Mouse (Mus musculus) limb, embryonic 10.5 days (tissue): ENCODE results near the gene Lrrc43. TPM values are rescaled to one million over a fixed set of nuclear protein-coding genes. Genes with fewer than 3 reads are reported as not detected.

Experiments
- DNase-seq: peaks from one replicate; pipeline ENCODE4 v3.0.0-alpha.2; 2017; ENCODE audit warnings: low spot score
- H3K27ac ChIP-seq: fragments of 300-500 bp; sonication (generic); 2 replicates; pipeline ENCODE4 v1.5.1; 2016; ENCODE audit warnings: mild to moderate bottlenecking
- H3K27me3 ChIP-seq: fragments of 300-500 bp; sonication (generic); 2 replicates; pipeline ENCODE4 v1.6.1; 2016; ENCODE audit warnings: low read depth, mild to moderate bottlenecking; ENCODE audit not compliant: poor library complexity, severe bottlenecking
- H3K36me3 ChIP-seq: fragments of 300-500 bp; sonication (generic); 2 replicates; pipeline ENCODE4 v1.6.1; 2016; ENCODE audit warnings: mild to moderate bottlenecking, moderate library complexity
- H3K4me1 ChIP-seq: fragments of 300-500 bp; sonication (generic); 2 replicates; pipeline ENCODE4 v1.6.1; 2016
- H3K4me3 ChIP-seq: fragments of 300-500 bp; sonication (generic); 2 replicates; pipeline ENCODE4 v1.5.1; 2016; ENCODE audit warnings: mild to moderate bottlenecking, moderate library complexity
- H3K9me3 ChIP-seq: fragments of 300-500 bp; sonication (generic); replicated peaks from 2 replicates; pipeline ENCODE4 v1.6.1; 2016; ENCODE audit warnings: mild to moderate bottlenecking
- WGBS: fragments of 180-500 bp; shearing (Covaris S2); methylation state at CpG from one replicate; pipeline ENCODE4 v1.1.7; 2016; 5-methylcytosine and 5-hydroxymethylcytosine counted together
- polyA plus RNA-seq: library from polyadenylated mRNA; unstranded; fragments of >200 nt; fragmentation: Nextera tagmentation; extraction: Ambion mirVana; gene quantifications from 2 replicates; pipeline ENCODE4 v1.2.1, GENCODE M21; 2016

The Lrrc43 gene
- polyA plus RNA-seq: 0.08 TPM in 1 of 2 replicates, not detected in the other

DNA sequence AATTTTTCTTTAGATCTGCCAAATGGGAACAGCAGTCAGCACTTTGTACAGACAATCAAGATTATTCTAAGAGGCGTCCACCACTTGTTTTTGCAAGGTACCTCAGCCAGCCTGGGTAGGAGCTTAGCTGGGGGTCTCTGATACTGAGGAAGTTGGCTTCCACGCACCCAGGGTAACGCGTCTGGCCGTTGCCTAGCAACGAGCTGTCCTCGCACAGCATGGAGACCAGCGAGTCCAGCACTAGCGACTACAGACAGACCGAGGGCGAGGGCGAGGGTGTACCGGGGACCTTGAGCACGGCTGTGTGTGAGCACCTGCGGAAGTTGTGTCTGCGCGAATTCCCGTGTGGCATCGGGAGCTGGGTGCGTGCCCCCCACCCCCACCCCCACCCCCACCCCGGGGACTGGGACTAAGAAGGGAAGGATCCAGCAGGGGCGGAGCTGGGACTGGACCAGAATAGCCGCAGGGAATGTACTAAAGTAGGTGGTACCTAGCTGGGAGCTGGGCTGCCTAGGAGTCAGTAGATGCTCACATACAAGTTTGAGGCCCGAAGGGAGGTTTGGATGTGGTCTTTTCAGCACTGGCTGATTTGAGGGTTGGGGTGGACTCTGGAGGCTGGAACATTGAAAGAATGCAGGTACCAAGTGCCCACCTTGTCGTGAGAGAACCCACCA is at the start of gene Lrrc43, which contains the start of gene Il31:
Gene Lrrc43, plus strand, starts transcription at position 194 of the 674 bp plus-strand sequence.
Gene Il31, minus strand, starts transcription at position 378 of the 674 bp plus-strand sequence.
- H3K9me3 ChIP-seq: no peaks in the 10 kb centered on the region
- 11% methylated on average over 25 of the region's 25 CpGs for WGBS
- H3K27me3 ChIP-seq: no peaks in the 10 kb centered on the region
- H3K36me3 ChIP-seq: no peaks in the 10 kb centered on the region
- H3K4me1 ChIP-seq: peaks cover 14% of the 10 kb centered on the region
- H3K4me3 ChIP-seq: peak within 1 kb of the TSS; percentile 40
- H3K27ac ChIP-seq: no peak within 1 kb of the TSS
- DNase-seq: peak; percentile 57

DNA sequence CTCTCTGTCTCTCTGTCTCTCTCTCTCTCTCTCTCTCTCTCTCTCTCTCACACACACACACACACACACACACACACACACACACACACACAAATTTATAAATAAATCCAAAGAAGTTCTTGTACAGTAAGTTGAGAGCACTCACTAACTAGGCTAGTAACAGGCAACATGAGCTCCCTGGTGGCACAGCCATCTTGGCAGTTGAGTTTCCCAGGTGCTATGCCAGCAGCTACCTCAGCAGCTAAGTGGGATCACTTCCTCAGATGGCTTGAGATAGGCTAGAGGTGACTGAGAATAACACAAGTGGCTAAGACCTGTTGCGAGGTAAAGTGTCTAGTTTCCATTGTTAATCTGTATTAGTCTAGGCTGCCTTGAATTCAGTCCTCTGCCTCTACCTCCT is 49.8 kb upstream of the Lrrc43 start:
- 98% methylated on average over 1 of the region's 1 CpGs for WGBS
- Histone ChIP-seq H3K4me3 (no peak overlapping the region), H3K27ac (no peak overlapping the region), H3K36me3 (peaks cover 32% of the 10 kb centered on the region), H3K4me1 (peaks cover 6% of the 10 kb centered on the region; the same call in 1 of the 2 replicates), H3K27me3 (no peaks in the 10 kb centered on the region), H3K9me3 (no peaks in the 10 kb centered on the region)
- no peak for DNase-seq

DNA sequence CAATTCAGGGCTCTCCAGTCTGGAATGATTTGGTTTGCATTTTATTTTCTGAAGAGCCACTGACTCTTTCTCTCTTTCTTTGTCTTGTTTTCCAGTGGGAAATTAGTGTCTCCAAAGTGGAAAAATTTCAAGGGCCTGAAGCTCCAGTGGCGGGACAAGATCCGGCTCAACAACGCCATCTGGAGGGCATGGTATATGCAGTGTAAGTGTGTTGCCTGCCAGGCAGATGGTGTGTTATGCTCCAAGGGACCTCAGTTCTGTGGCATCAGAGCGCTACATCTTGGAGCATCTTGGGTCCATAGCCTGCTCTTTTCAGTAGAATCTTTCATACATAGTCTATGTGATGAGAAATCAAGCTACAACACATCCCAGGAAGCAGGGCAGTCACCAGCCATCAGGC is 49.2 kb upstream of the Lrrc43 start:
- Histone ChIP-seq H3K9me3 (no peaks in the 10 kb centered on the region), H3K4me1 (peaks cover 6% of the 10 kb centered on the region; the same call in 1 of the 2 replicates), H3K4me3 (no peak overlapping the region), H3K36me3 (peaks cover 38% of the 10 kb centered on the region), H3K27ac (no peak overlapping the region), H3K27me3 (no peaks in the 10 kb centered on the region)
- WGBS: 83% methylated on average over 4 of the region's 4 CpGs
- DNase-seq: no peak

DNA sequence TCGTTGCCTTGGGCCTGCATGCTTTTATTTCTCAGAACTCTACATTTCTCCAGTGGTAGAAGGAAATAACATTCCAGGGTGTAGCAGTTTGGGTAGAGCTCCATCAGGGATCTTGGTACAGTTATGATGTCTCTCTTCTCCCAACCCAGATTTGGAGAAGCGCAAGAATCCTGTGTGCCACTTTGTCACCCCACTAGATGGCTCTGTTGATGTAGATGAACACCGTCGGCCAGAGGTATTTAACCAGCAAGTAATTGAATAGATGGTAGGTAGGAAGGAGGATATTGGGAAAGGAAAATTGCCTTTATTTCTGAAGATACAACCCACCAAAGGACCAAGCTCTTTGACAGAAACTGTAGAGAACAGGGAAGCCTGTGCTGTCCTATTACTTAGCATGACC is 48.4 kb upstream of the Lrrc43 start:
- Histone ChIP-seq H3K27ac (no peak overlapping the region), H3K36me3 (peaks cover 45% of the 10 kb centered on the region), H3K4me1 (peaks cover 6% of the 10 kb centered on the region; the same call in 1 of the 2 replicates), H3K4me3 (no peak overlapping the region), H3K9me3 (no peaks in the 10 kb centered on the region), H3K27me3 (no peaks in the 10 kb centered on the region)
- WGBS: 69% methylated on average over 4 of the region's 4 CpGs
- DNase-seq: no peak

DNA sequence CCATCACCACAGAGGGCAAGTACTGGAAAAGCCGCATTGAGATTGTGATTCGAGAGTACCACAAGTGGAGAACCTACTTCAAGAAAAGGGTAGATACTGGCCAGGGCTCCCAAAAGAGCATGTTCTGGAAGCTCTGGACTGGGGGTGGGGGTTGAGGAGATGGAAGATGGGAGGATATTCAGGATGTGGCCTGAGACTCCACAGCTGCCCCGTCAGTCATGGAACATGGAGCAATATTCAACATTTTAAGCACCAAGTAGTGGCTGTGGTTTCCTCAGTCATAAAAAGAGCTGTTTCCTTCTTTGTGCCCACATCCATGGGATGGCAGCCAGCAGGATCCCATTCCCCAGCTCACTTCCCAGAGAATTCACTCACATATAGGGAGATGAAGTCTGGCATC is 46.8 kb upstream of the Lrrc43 start:
- no peaks in the 10 kb centered on the region for H3K4me1 ChIP-seq

DNA sequence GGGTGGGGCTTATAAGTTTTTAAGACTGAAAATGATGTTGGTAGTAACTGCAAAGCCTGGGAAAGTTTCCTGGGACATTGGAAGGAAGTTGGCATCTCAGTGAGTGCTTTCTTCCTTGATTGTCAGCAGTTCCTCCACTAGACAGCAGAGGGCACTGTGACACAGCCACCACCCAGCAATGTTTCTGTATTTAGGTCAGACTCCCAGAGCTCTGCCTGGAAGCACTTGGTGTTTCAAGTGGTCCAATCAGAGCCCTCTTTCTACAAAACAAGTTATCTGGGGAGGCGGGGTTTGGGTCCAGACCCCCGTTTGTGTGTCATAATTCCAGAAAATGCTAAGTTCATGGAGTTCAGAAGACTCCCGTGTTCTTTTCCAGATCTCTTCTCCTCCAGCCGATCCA is 45.0 kb upstream of the Lrrc43 start:
- H3K4me1 ChIP-seq: 0 out of 2 replicates have a peak, but pooled peaks cover 3% of the 10 kb centered on the region
- WGBS: 52% methylated on average over 4 of the region's 4 CpGs
- H3K27me3 ChIP-seq: no peaks in the 10 kb centered on the region
- H3K36me3 ChIP-seq: peaks cover 75% of the 10 kb centered on the region
- no peak overlapping the region for H3K4me3 ChIP-seq
- H3K9me3 ChIP-seq: no peaks in the 10 kb centered on the region
- peak; percentile 76 for DNase-seq
- H3K27ac ChIP-seq: no peak overlapping the region

More for the DNA sequence above, 46.8 kb upstream of the Lrrc43 start:
- Histone ChIP-seq H3K27me3 (no peaks in the 10 kb centered on the region), H3K27ac (no peak overlapping the region), H3K36me3 (peaks cover 61% of the 10 kb centered on the region), H3K9me3 (no peaks in the 10 kb centered on the region), H3K4me3 (no peak overlapping the region)
- 92% methylated on average over 3 of the region's 3 CpGs for WGBS
- DNase-seq: no peak

DNA sequence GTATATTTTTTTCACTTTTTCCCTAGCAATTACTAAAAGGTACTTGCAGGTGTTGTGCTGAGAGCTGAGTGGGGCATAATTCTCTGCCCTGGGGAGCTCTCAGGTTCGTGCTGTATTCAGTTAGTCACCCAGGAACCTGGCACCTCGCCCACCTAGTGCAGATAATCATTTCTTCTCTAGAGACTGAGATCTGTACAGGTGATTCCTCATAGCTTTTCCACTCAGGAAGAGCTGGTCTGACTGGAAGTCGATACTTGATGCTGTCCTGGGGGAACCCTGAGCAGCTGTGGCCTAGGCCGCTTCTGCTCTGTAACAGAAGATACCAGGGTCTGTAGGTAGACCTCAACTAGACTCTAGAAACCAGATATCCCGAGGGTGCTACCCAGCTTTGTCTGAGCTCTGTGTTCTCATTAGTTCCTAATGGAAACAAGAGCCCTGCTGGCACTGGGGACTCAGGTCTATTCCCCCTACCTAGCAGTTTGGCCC is 44.2 kb upstream of the Lrrc43 start:
- Histone ChIP-seq H3K9me3 (no peaks in the 10 kb centered on the region), H3K36me3 (peaks cover 83% of the 10 kb centered on the region), H3K4me3 (no peak overlapping the region), H3K27ac (no peak overlapping the region), H3K4me1 (0 out of 2 replicates have a peak, but pooled peaks cover 4% of the 10 kb centered on the region), H3K27me3 (no peaks in the 10 kb centered on the region)
- WGBS: 91% methylated on average over 5 of the region's 5 CpGs
- no peak for DNase-seq

DNA sequence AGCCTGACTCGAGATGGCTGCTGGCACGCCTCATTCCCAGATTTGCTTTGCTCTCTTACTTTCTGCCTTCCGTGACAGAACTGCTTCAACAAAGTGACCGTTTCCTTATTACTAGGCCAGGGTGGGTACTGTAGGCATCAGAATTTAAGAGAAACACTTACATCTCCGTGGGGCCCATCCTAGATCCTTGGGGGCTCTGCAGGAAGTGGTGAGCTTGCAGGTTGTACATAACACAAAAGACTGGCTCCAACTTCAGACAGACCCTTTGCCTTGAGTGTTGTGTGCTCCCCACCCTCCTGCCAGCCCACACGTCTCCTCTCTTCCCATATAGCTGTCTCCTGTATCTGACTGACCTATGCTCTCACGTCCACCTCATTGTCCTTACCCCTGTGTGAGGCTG is 37.2 kb upstream of the Lrrc43 start:
- no peak overlapping the region for H3K27ac ChIP-seq
- no peak overlapping the region for H3K4me3 ChIP-seq
- peaks cover 93% of the 10 kb centered on the region for H3K36me3 ChIP-seq
- no peaks in the 10 kb centered on the region for H3K9me3 ChIP-seq
- WGBS: 94% methylated on average over 7 of the region's 7 CpGs
- H3K27me3 ChIP-seq: no peaks in the 10 kb centered on the region
- DNase-seq: no peak
- H3K4me1 ChIP-seq: 0 out of 2 replicates have a peak, but pooled peaks cover 4% of the 10 kb centered on the region

DNA sequence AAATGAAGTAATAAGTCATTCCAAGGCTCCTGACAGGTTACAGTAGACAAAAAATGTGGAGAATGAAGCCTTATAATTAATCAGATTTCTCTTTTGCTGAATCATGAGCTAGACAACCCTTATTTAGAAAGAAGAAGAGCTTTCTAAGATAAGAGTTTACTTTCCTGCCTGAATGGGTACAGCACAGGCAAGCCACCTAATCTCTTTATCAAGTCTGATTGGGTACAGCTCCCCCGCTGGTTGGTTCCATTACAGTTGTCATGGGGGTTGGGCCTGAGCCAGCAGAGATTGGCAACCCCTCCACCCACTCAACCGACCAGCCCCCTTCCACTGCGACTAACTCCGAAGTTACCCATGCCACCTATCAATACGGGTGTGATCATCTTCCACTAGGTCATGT is 27.7 kb upstream of the Lrrc43 start:
- WGBS: 64% methylated on average over 5 of the region's 5 CpGs
- Histone ChIP-seq H3K36me3 (peaks cover under 1% of the 10 kb centered on the region; the same call in 1 of the 2 replicates), H3K9me3 (no peaks in the 10 kb centered on the region), H3K27me3 (no peaks in the 10 kb centered on the region), H3K4me1 (no peaks in the 10 kb centered on the region), H3K27ac (no peak overlapping the region), H3K4me3 (no peak overlapping the region)
- no peak for DNase-seq

DNA sequence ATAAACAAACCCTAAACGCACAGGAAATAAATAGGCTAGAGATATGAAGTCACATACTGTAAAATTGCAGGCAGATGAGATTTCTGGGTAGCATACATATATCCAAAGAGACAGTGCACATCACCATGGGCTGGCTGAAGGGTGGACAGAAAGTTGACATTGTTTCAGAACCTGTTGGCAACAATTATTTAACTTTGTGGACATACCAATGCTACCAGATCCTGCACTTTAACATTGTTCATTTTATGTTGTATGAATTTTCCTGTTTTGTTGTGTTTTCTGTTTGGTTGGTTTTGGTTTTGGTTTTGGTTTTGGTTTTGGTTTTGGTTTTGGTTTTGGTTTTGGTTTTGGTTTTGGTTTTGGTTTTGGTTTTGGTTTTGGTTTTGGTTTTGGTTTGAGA is 24.5 kb upstream of the Lrrc43 start:
- no peaks in the 10 kb centered on the region for H3K4me1 ChIP-seq
- no peaks in the 10 kb centered on the region for H3K27me3 ChIP-seq
- no peak for DNase-seq
- WGBS: 88% methylated on average over 1 of the region's 1 CpGs
- no peak overlapping the region for H3K4me3 ChIP-seq
- H3K27ac ChIP-seq: no peak overlapping the region
- H3K36me3 ChIP-seq: no peaks in the 10 kb centered on the region
- no peaks in the 10 kb centered on the region for H3K9me3 ChIP-seq

DNA sequence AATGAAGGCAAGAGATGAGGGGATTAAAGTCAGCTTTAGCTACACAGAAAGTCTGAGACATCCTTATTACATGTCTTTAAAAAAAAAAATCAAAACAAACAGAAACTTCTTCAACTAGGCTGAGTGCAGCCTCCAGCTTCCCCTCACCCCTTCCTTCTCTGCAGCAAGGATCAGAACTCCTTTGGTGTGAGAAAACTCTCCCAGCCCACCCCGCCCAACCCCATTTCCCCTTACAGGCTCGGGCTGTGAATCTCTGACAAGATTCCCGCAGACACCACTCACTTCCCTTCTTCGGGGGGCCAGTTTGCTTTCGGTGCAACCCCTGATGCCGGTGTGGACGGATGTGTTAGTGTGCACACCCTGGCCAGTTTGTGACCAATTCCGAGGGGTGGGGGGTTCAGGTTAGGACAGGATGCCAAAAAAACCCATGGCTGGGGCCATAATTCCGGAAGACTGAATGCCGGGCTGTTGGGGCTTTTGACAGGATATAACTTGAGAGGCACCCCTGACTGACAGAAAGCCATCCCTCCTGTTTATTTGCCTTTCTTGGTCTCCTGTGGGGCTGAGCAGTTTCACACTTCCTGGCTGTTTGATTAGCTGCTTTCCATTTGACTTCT is 18.2 kb upstream of the Lrrc43 start:
- 32% methylated on average over 10 of the region's 10 CpGs for WGBS
- Histone ChIP-seq H3K36me3 (no peaks in the 10 kb centered on the region), H3K4me3 (peak overlapping the region; percentile 26; the same call in 1 of the 2 replicates), H3K9me3 (no peaks in the 10 kb centered on the region), H3K27me3 (no peaks in the 10 kb centered on the region), H3K4me1 (peaks cover 10% of the 10 kb centered on the region), H3K27ac (no peak overlapping the region)
- peak; percentile 35 for DNase-seq

DNA sequence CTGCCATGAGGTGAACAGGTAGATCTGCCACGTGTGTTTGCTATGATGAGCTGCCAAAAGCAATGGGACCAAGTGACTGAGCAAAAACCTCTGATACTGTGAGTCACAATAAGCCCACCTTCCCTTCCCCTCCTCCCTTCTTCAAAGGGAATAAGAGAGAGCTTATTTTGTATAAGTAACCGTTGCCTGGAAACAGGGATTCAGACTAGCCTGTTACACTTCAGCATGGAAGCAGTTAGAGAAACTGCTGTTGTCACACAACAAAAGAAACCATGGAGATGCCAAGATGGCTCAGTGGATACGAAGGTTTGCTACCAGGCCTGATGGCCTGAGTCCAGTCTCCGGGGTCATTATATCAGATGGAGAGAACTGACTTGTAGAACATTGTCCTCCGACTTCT is 15.3 kb upstream of the Lrrc43 start:
- WGBS: 87% methylated on average over 5 of the region's 5 CpGs
- H3K36me3 ChIP-seq: no peaks in the 10 kb centered on the region

DNA sequence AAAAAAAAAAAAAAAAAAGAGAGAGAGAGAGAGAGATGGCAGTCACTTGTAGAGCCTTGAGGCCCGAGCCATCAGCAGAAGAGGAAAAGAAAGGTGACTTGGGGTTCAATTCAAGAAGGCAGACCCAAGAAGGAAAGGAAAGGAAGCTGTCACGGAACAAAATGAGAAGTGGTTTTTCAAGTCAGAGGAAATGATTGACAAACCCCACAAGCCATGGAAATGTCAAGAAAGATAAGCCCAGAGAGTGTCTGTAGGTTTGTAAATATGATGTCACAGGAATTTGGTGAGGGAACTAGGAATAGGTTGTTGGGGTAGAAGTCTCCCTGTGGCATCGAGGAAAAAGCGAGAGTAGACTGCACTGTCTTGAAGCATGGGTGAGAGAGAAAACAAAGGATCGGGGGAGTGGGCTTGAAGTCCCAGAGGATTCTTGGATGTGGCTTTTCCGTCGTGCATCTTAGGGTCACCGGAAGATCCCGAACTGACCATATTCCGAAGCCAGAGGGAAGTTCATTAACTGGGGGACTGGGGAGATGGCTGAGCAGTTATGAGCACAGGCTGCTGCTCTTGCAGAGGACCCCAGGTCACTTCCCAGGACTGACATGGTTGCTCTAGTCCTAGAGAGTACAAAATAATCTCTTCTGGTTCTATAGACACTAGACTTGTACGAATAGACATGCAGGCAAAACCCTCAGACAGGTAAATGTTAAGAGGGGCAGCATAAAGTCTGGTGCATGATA is 1.3 kb upstream of the Lrrc43 start:
- DNase-seq: no peak
- Histone ChIP-seq H3K36me3 (no peaks in the 10 kb centered on the region), H3K27me3 (no peaks in the 10 kb centered on the region), H3K4me1 (peaks cover 14% of the 10 kb centered on the region), H3K4me3 (no peak overlapping the region), H3K27ac (no peak overlapping the region), H3K9me3 (no peaks in the 10 kb centered on the region)
- WGBS: 85% methylated on average over 11 of the region's 11 CpGs

More for the DNA sequence above, 15.3 kb upstream of the Lrrc43 start:
- Histone ChIP-seq H3K27me3 (no peaks in the 10 kb centered on the region), H3K9me3 (no peaks in the 10 kb centered on the region), H3K4me1 (peaks cover 10% of the 10 kb centered on the region), H3K4me3 (no peak overlapping the region), H3K27ac (no peak overlapping the region)
- no peak for DNase-seq
